Mouse (Mus musculus) neural tube, embryonic 13.5 days (tissue): ENCODE data around the gene Sdk2. TPM values are rescaled to one million over a fixed set of nuclear protein-coding genes. Genes with fewer than 3 reads are reported as not detected.

Experiments
- ATAC-seq: fragments of 200-750 bp; cut with Nextera tagmentation; 2 replicates; pipeline ENCODE4 v1.8.0; 2017; ENCODE audit warnings: low read depth, mild to moderate bottlenecking, moderate TSS enrichment, moderate library complexity
- H3K27ac ChIP-seq: fragments of 300-500 bp; sonication (generic); replicated peaks from 2 replicates; pipeline ENCODE4 v1.5.1; 2015; ENCODE audit warnings: moderate library complexity, mild to moderate bottlenecking, inconsistent platforms
- H3K27me3 ChIP-seq: fragments of 300-500 bp; sonication (generic); 2 replicates; pipeline ENCODE4 v1.6.1; 2015; ENCODE audit warnings: mild to moderate bottlenecking, inconsistent platforms
- H3K36me3 ChIP-seq: fragments of 300-500 bp; sonication (generic); 2 replicates; pipeline ENCODE4 v1.6.1; 2015; ENCODE audit warnings: mild to moderate bottlenecking, inconsistent platforms
- H3K4me1 ChIP-seq: fragments of 300-500 bp; sonication (generic); replicated peaks from 2 replicates; pipeline ENCODE4 v1.6.1; 2015; ENCODE audit warnings: inconsistent platforms
- H3K4me2 ChIP-seq: fragments of 300-500 bp; sonication (generic); 2 replicates; pipeline ENCODE4 v1.6.1; 2015; ENCODE audit warnings: inconsistent platforms, mild to moderate bottlenecking, moderate library complexity
- H3K4me3 ChIP-seq: fragments of 300-500 bp; sonication (generic); 2 replicates; pipeline ENCODE4 v1.5.1; 2015; ENCODE audit warnings: mild to moderate bottlenecking, inconsistent platforms
- H3K9ac ChIP-seq: fragments of 300-500 bp; sonication (generic); 2 replicates; pipeline ENCODE4 v1.6.1; 2015; ENCODE audit warnings: moderate library complexity, mild to moderate bottlenecking, inconsistent platforms
- H3K9me3 ChIP-seq: fragments of 300-500 bp; sonication (generic); 2 replicates; pipeline ENCODE4 v1.6.1; 2016; ENCODE audit warnings: inconsistent platforms
- WGBS: fragments of 180-500 bp; shearing (Covaris S2); methylation state at CpG from one replicate; pipeline ENCODE4 v1.1.7; 2015; 5-methylcytosine and 5-hydroxymethylcytosine counted together
- polyA plus RNA-seq: library from polyadenylated mRNA; unstranded; fragments of >200 nt; fragmentation: Nextera tagmentation; extraction: Ambion mirVana; gene quantifications from 2 replicates; pipeline ENCODE4 v1.2.1, GENCODE M21; 2015

Gene Sdk2
- polyA plus RNA-seq, 1 experiment from 2014 or later = 4.7 TPM

- Histone ChIP-seq H3K4me2 (peak overlapping the region; percentile 95), H3K9ac (peak overlapping the region; percentile 83), H3K27me3 (peaks cover 22% of the 10 kb centered on the region), H3K36me3 (no peaks in the 10 kb centered on the region), H3K4me3 (peak overlapping the region; percentile 67), H3K27ac (peak overlapping the region; percentile 93), H3K4me1 (peaks cover 73% of the 10 kb centered on the region), H3K9me3 (no peaks in the 10 kb centered on the region)
- peak; percentile 32 for ATAC-seq
- under 1% methylated on average over 90 of the region's 90 CpGs for WGBS
These were observed 522 bp downstream of the Sdk2 start for GRCm38 (mm10) chr11:114066098-114066950.

GRCm38 (mm10) chr11:114065596-114065995, 1.2 kb downstream of the Sdk2 start:
- WGBS = 2% methylated on average over 19 of the region's 19 CpGs
- H3K4me1 ChIP-seq = peaks cover 80% of the 10 kb centered on the region
- peak overlapping the region; percentile 67 for H3K4me3 ChIP-seq
- H3K27me3 ChIP-seq = peaks cover 24% of the 10 kb centered on the region
- no peak for ATAC-seq
- peak overlapping the region; percentile 95 for H3K4me2 ChIP-seq
- H3K9ac ChIP-seq = peak overlapping the region; percentile 83
- no peak overlapping the region for H3K27ac ChIP-seq
- no peaks in the 10 kb centered on the region for H3K36me3 ChIP-seq
- no peaks in the 10 kb centered on the region for H3K9me3 ChIP-seq

- H3K4me2 ChIP-seq = peak overlapping the region; percentile 95
- 0 out of 2 replicates have a peak overlapping the region, but pooled peaks have one; percentile 13 for H3K27ac ChIP-seq
- peak overlapping the region; percentile 83 for H3K9ac ChIP-seq
- peak overlapping the region; percentile 67 for H3K4me3 ChIP-seq
- H3K9me3 ChIP-seq = no peaks in the 10 kb centered on the region
- peaks cover 29% of the 10 kb centered on the region for H3K27me3 ChIP-seq
- 0% methylated on average over 32 of the region's 32 CpGs for WGBS
- no peak for ATAC-seq
- peaks cover 85% of the 10 kb centered on the region for H3K4me1 ChIP-seq
- no peaks in the 10 kb centered on the region for H3K36me3 ChIP-seq
These were observed 1.9 kb downstream of the Sdk2 start for GRCm38 (mm10) chr11:114064871-114065388.

- Histone ChIP-seq H3K4me2 (peak overlapping the region; percentile 95), H3K4me1 (peaks cover 71% of the 10 kb centered on the region), H3K4me3 (no peak overlapping the region), H3K36me3 (no peaks in the 10 kb centered on the region), H3K27me3 (peaks cover 18% of the 10 kb centered on the region), H3K27ac (no peak overlapping the region), H3K9me3 (no peaks in the 10 kb centered on the region), H3K9ac (peak overlapping the region; percentile 12; the same call in 1 of the 2 replicates)
- WGBS = 47% methylated on average over 7 of the region's 7 CpGs
- no peak for ATAC-seq
These were observed 4.9 kb downstream of the Sdk2 start for GRCm38 (mm10) chr11:114061946-114062345.

- H3K4me1 ChIP-seq = peaks cover 68% of the 10 kb centered on the region
- H3K4me2 ChIP-seq = peak overlapping the region; percentile 95
- WGBS = 46% methylated on average over 2 of the region's 2 CpGs
These were observed 5.6 kb downstream of the Sdk2 start for GRCm38 (mm10) chr11:114061265-114061664.

GRCm38 (mm10) chr11:114056351-114056750, 10.5 kb downstream of the Sdk2 start:
- H3K9ac ChIP-seq = no peak overlapping the region
- H3K27me3 ChIP-seq = peaks cover 7% of the 10 kb centered on the region
- H3K36me3 ChIP-seq = no peaks in the 10 kb centered on the region
- H3K27ac ChIP-seq = no peak overlapping the region
- no peaks in the 10 kb centered on the region for H3K9me3 ChIP-seq
- peaks cover 57% of the 10 kb centered on the region for H3K4me1 ChIP-seq
- no peak overlapping the region for H3K4me3 ChIP-seq
- H3K4me2 ChIP-seq = no peak overlapping the region
- no peak for ATAC-seq
- WGBS = 44% methylated on average over 2 of the region's 2 CpGs

More at GRCm38 (mm10) chr11:114061265-114061664, 5.6 kb downstream of the Sdk2 start:
- Histone ChIP-seq H3K4me3 (no peak overlapping the region), H3K27me3 (peaks cover 18% of the 10 kb centered on the region), H3K9ac (no peak overlapping the region), H3K27ac (no peak overlapping the region), H3K36me3 (no peaks in the 10 kb centered on the region), H3K9me3 (no peaks in the 10 kb centered on the region)
- no peak for ATAC-seq

GRCm38 (mm10) chr11:114054581-114055315, 12.1 kb downstream of the Sdk2 start:
- H3K27me3 ChIP-seq = no peaks in the 10 kb centered on the region
- H3K4me3 ChIP-seq = no peak overlapping the region
- 47% methylated on average over 17 of the region's 17 CpGs for WGBS
- H3K4me2 ChIP-seq = no peak overlapping the region
- H3K27ac ChIP-seq = peak overlapping the region; percentile 2; the same call in 1 of the 2 replicates
- H3K36me3 ChIP-seq = no peaks in the 10 kb centered on the region
- peaks cover 52% of the 10 kb centered on the region for H3K4me1 ChIP-seq
- no peak for ATAC-seq
- no peaks in the 10 kb centered on the region for H3K9me3 ChIP-seq
- no peak overlapping the region for H3K9ac ChIP-seq

GRCm38 (mm10) chr11:114051361-114051760, 15.5 kb downstream of the Sdk2 start:
- Histone ChIP-seq H3K4me3 (no peak overlapping the region), H3K27ac (no peak overlapping the region)

GRCm38 (mm10) chr11:114050511-114050910, 16.3 kb downstream of the Sdk2 start:
- 95% methylated on average over 3 of the region's 3 CpGs for WGBS
- no peak for ATAC-seq
- H3K27ac ChIP-seq = no peak overlapping the region

More at GRCm38 (mm10) chr11:114051361-114051760, 15.5 kb downstream of the Sdk2 start:
- 0 out of 2 replicates have a peak, but pooled peaks cover 5% of the 10 kb centered on the region for H3K9me3 ChIP-seq
- 45% methylated on average over 4 of the region's 4 CpGs for WGBS
- no peak for ATAC-seq
- H3K9ac ChIP-seq = no peak overlapping the region
- H3K36me3 ChIP-seq = no peaks in the 10 kb centered on the region
- no peak overlapping the region for H3K4me2 ChIP-seq
- peaks cover 64% of the 10 kb centered on the region for H3K4me1 ChIP-seq
- no peaks in the 10 kb centered on the region for H3K27me3 ChIP-seq

GRCm38 (mm10) chr11:114047887-114048331, 18.9 kb downstream of the Sdk2 start:
- H3K27ac ChIP-seq = 0 out of 2 replicates have a peak overlapping the region, but pooled peaks have one; percentile 24
- no peaks in the 10 kb centered on the region for H3K36me3 ChIP-seq
- H3K4me3 ChIP-seq = no peak overlapping the region
- 4% methylated on average over 10 of the region's 10 CpGs for WGBS
- H3K9ac ChIP-seq = 0 out of 2 replicates have a peak overlapping the region, but pooled peaks have one; percentile 26
- ATAC-seq = no peak; the same call in 1 of the 2 replicates
- H3K4me1 ChIP-seq = peaks cover 57% of the 10 kb centered on the region
- no peak overlapping the region for H3K4me2 ChIP-seq
- 0 out of 2 replicates have a peak, but pooled peaks cover 5% of the 10 kb centered on the region for H3K9me3 ChIP-seq
- H3K27me3 ChIP-seq = no peaks in the 10 kb centered on the region

More at GRCm38 (mm10) chr11:114050511-114050910, 16.3 kb downstream of the Sdk2 start:
- no peaks in the 10 kb centered on the region for H3K27me3 ChIP-seq
- H3K4me1 ChIP-seq = peaks cover 61% of the 10 kb centered on the region
- no peak overlapping the region for H3K4me2 ChIP-seq
- H3K9me3 ChIP-seq = 0 out of 2 replicates have a peak, but pooled peaks cover 5% of the 10 kb centered on the region
- H3K4me3 ChIP-seq = no peak overlapping the region
- no peak overlapping the region for H3K9ac ChIP-seq
- H3K36me3 ChIP-seq = no peaks in the 10 kb centered on the region

GRCm38 (mm10) chr11:114046927-114047326, 19.9 kb downstream of the Sdk2 start:
- H3K4me1 ChIP-seq = peaks cover 60% of the 10 kb centered on the region
- H3K27me3 ChIP-seq = no peaks in the 10 kb centered on the region
- WGBS = 97% methylated on average over 5 of the region's 5 CpGs
- no peak overlapping the region for H3K4me3 ChIP-seq
- H3K4me2 ChIP-seq = no peak overlapping the region
- H3K9me3 ChIP-seq = 0 out of 2 replicates have a peak, but pooled peaks cover 5% of the 10 kb centered on the region
- H3K27ac ChIP-seq = no peak overlapping the region
- no peak overlapping the region for H3K9ac ChIP-seq
- ATAC-seq = no peak
- H3K36me3 ChIP-seq = no peaks in the 10 kb centered on the region
